Mouse (Mus musculus) heart, adult 10 weeks (tissue): ENCODE data around the gene Galnt4. TPM values are rescaled to one million over a fixed set of nuclear protein-coding genes. Genes with fewer than 3 reads are reported as not detected.

ENCODE experiments used
- polyA plus RNA-seq: library from polyadenylated mRNA; stranded (reverse); fragments of 350-450 nt; fragmentation: Illumina TruSeq; extraction: RNeasy Lipid Tissue Mini Kit (QIAGEN cat#74804); gene quantifications from one replicate; pipeline ENCODE4 v1.2.3, GENCODE M21; 2014; ENCODE audit warnings: low read depth, low replicate concordance

Gene Galnt4
- 3.2 TPM for polyA plus RNA-seq

DNA sequence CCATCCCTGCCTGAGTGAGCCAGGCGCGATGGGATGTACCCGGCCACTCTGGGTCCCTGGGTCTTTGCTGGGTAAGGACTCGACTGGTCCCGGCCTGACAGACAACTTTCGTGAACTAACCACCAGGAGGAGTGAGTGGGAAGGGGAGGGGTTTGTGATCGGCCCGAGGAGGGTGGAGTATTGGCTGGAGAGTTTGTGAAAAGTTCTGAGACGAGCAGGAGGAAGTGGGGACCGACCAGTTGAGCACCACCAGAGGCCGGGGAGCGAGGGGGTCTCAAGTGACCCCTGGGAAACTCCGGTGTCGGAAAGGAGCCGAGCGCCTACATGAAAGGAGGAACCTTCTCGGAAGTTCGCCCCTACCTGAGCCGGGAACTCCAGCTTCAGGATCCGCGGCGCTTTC is at the start of gene Galnt4:
Gene Galnt4, plus strand, starts transcription at position 196 of the 400 bp plus-strand sequence.

DNA sequence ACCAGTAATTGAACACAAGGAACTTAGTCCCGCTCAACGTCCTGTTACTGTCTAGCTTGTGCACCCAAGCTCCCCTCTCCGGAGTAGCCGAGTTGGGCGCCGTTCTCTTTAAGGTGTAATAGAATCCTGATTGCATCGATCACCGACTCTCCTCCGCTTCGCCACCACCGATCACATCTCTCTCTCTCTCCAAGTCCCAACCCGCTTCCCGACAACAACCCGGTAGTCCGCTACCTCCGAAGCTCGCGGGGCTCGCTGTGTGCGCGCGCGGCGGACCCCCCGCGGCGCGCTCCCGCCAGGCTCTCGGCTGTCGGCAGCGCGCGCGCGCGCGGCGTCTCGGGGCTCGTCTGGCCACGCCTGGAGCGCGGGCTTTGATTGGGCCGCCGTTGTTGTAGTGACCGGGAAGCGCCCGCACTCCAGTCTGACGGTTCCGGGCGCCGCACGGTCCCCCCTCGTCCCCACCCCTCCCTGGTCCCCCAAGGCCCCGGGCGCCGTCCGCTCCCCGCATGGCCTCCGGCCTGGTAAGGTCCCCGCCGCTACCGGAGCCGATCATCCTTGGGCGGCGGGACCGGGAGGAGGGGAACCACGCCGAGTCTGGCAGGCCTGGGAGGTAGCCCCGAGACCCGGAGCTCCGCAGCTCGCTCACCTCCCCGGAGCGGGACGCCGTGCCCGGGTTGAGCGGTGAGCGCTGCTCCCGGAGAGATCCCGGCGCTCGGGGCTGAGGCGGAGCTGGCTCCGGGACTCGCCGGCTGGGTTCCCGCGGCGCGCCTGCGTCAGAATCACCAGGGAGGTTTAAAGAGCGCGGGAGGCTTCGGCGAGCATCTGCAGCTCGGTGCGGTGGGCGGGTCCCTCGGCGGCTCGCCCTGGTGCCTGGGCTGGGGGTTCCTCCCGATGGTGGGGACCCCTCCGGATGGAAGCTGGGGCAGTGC is 992 bp upstream of the Galnt4 start, which contains the start of gene Poc1b:
Gene Poc1b, plus strand, starts transcription at position 334 of the 929 bp plus-strand sequence.

DNA sequence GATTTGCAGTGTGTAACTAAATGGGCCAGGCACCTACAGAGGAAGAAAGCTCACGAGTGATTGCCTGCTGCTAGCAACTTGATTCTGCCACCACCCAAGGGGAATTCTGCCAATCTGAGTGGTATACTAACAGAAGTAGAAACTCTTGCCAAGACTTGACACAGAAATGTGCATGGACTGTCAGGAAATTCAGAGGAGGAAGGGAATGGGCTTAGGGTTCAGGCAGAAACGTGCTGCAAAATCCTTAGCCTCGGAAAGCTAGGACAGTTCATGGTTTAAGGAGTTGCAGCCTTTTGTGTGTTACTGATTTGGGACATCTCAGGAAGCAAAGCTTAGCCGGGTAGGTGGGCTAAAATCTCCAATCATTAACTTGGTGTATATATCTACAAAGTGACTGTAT is 18.3 kb downstream of the Galnt4 start, which contains the start of gene Phxr2:
Gene Phxr2, minus strand, starts transcription at position 101 of the 400 bp plus-strand sequence.

Other genes starting within 250 kb of the Galnt4 start
- gene Atp2b1, start 193.8 kb upstream of the Galnt4 start, polyA plus RNA-seq: 39.7 TPM
- gene Poc1b, start 1.1 kb upstream of the Galnt4 start, polyA plus RNA-seq: 6.0 TPM
- not detected for gene Phxr2, start 18.2 kb downstream of the Galnt4 start, polyA plus RNA-seq
- 14.5 TPM for gene Dusp6, start 155.1 kb downstream of the Galnt4 start, polyA plus RNA-seq